Mouse (Mus musculus): ENCODE data around the gene A630001G21Rik. TPM values are rescaled to one million over a fixed set of nuclear protein-coding genes. Genes with fewer than 3 reads are reported as not detected.

The A630001G21Rik gene
- polyA plus RNA-seq, 2 experiments from 2014 or later: 36.4 to 40.2 TPM

DNA sequence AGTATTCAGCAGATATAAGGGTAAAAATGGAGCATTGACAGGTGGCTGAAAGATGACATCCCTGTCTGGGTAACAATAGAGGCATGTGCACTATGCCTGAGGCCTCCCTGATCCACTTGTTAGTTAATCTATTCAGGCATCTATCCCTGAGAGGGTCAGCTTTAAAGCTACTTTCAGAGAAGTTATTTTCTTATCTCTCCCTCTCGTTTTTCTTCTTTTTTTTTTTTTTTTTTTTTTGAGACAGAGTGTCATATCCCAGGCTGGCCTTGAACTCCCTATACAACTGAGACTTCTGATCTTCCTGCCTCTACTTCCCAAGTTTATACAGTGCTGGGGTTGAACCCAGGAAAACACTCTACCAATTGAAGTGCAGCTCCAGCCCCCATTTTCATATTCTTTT is 10.7 kb downstream of the A630001G21Rik start:
- ATAC-seq: no peak

DNA sequence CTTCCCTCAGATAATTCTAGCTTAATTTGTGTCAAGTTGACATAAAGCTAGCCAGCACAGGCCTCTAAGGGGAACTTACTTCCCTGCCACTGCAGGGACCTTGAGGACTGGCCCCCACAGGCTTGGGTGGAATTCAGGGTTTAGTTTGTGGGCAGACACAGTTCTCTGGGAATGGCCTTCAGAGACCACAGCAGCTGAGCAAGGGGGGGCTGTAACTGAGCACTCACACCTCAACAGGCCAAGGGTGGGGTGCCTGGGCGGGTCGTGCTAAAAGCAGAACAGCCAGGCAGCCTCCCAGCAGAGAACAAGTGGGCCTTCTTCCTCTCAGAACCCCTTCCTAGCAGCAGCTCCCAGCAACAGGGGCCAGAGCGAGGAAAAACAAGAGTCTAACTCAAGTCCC is 12.3 kb downstream of the A630001G21Rik start:
- no peak for ATAC-seq

DNA sequence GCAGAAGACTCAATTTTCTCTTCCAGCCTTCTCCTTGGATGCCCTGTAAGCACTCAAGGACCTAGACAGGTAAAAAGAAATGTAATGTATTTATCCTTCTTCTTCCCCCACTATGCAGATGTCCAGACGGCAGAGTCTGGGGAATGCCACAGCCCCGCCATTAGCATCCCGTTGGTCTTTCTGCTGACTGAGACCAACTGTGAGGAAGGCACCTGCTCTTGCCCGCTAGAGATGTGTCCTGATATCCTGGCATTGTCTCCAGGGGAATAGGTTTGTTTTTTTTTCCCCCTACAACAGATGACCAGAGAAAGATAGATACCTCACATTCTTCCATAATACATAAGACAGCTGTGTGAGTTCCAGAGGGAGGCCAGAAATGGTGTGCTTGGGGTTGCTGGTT is 14.2 kb downstream of the A630001G21Rik start:
- ATAC-seq: no peak

DNA sequence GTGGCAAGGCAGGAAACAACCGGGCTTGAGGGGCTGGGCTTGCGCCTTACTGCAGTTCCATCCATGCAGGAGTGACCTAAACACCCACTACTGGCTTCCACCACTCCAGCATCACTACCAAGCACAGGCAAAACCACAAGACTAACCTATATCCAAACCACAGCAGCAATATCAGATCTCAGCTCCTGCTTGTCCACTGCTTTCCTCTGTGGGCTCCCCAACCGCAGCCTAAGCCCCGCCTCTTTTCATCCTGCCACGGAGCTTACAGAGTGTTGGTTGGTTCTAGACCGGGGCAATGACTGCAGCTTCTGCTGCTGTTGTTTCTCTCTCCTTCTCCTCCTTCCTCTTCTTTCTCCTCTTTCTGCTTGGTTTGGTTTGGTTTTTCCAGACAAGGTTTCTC is 15.1 kb downstream of the A630001G21Rik start:
- no peak for ATAC-seq

DNA sequence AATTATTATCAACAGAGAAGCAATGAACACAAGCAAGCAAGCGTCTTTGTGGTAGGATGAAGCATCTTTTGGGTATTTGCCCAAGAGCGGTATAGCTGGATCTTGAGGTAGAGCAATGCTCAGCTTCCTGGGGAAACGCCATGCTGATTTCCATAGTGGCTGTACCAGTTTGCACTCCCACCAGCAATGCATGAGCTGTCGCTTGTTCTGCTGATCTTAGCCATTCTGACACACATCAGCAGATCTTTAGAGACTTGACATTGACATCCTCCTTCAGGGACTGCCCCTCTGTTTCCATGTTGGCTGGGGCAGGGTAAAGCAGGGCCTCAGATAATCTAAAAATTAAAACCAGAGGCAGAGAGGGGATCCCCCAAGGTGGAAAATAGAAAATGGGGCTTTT is 16.8 kb downstream of the A630001G21Rik start:
- ATAC-seq: peak; percentile 93

DNA sequence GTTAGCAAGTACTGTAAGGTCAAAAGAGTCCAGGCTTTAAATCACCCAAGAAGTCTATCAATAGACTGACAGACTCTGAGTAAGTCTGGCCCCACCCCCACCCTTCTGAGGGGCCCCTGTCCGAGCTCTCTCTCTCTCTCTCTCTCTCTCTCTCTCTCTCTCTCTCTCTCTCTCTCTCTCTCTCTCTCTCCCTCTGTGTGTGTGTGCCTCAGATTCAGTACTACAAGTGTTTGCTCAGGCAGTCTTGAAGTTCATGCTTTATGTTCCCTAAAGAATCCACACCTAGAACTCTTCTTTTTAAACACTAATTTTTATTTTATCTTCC is 19.5 kb downstream of the A630001G21Rik start:
- ATAC-seq: no peak

DNA sequence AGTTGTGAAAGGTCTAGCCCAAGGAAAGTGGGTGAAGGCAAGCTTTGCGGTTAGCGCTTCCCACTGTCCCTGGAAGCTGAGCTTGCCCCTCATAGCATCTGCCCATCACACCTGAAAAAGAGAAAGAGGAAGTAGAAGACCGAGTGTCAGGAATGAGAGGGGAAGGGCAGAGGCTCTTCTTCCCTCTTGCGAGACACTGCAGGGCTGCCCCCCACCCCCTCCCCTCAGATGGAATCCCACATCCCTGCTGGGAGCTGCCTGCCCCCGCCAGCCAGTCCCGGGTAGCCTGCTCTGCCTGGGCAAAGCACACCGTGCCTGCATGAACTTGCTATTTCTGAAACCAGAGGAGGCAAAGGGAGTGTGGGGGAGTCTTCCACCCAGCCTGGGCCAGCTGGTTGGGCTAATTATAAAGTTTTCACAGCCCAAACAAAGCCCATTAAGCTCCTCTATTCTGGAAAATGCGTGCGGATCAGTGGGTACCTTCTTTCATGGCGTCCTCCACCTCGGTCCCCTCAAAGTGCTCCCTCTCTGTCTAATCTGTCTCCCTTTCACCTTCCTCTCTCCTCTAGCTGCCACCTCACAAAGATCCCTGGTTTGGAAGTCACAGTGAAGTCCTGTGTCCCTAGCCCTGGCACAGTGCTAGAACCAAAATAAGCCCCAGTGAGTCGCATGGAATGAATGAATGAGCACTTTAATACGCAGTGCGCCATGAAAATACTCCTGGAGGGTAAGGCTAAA is 20.0 kb downstream of the A630001G21Rik start:
- ATAC-seq: no peak

DNA sequence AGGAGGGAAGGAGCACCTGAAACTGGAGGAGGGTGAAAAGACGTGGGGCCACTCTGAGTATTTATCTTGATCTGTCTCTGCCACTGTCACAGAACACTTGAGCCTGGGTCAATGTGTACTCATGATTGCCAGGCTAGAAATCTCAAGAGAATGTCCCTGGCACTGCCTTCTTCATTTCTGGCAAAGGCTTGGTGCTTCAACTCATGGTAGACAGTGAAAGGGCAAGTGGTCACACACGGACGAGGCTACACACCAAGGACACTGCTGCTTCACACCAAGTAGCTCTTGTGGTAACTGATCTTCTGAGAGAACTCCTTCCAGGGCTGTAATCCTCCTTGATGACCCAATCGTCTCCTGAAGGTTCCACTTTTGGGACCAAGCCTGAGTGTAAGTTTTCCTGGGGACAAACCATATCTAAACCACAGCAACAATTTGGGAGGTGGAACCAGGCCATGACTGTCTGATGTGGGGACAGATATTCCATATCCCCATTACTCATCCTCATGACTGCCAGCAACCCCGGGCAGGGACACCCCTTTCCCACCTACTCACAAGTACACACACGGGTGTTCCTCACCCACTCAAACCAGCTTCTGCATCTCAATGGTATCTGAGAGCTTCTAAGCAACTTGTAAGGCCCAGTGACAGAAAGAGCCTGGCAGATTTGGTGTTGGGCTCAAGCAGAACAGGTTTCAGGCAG is 20.8 kb downstream of the A630001G21Rik start:
- ATAC-seq: no peak

DNA sequence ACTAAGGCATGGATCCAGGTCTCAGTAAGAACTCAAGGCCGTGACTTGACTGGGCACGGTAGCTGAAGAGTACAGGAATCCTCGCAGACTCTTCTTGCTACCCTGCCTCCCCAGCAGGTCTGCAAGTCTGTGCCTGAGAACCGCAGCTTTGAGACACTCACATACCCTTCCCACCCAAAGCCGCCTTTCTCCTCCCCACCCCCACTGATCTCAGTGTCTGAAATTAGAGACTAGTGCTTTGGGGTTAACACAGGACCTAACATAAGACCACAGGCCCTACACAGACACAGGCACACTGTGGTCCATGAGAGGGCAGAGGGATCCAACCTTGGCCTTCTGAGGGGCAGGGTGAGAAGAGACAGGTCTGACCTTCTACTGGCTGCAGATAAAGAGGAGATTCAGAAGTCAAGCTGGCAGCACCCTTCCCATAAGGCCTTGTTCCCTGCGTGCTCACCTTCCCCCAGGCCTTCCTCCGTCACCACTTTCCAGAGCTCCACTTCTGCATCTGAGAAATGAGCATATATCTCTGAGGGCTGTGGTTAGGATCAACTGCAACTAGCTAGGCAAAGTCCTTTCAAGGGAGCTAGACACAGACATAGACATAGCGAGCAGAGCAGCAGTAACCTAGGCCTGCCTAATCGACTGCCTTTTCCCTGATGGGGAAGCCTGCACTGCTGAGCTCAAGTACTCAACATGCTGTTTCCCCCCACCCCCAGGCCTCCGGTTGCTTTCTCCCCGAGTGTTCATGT is 26.3 kb downstream of the A630001G21Rik start:
- peak; percentile 8 for ATAC-seq

DNA sequence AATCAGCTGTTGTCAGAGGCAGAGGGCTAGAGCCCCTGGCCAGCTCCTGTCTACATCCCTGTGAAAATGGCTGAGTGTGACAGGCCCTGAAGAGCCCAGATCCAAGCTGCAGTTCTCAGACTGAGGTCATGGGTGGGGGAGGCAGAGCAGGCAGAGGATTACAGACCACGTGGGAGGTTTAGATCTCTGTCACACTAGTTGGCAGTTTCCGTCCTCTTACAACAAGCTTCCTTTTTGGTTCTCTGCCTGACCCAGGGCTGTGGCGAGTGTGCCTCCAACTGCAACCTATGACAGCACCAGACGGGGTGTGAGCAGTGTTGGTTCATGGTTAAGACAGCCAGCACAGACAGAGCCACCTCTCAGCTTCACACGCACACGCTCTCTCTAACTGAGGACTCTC is 26.9 kb downstream of the A630001G21Rik start:
- ATAC-seq: peak; percentile 88

DNA sequence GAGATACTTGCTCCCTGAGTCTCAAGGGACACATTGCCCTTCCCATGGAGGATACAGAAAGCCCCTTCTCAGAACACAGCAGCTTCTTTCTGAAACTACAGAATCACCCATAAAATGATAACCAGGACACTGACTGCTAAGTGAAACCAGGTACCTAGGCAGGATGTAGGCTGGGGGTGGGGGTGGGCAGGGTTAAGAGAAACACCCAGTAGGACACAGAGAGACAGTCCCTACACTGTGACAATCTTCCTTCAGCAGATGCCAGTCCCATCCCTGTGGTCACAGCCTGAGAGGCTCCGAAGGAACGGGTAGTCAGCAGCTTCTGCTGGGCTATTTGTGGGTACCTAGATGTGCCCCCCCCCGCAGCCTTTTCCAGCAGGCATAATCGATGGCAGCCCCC is 27.8 kb downstream of the A630001G21Rik start:
- ATAC-seq: peak; percentile 47

DNA sequence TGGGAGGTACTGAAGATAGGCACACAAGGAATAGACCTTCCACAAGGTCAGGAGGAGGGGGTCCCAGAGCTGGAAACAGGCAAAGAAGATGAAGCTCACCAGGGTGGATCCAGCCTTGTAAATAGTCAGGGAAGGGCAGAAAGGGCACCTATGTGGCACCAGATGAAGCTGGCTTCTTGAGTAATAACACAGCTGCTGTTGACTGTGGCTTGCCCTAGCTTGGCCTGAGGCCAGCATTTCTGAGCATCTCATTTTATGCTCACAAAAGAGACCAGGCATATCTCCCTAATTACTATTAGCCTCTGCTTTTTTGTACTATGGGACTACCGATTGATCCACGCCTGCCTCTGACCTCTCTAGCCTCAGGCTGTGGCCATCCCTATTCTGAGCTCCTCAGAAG is 28.6 kb downstream of the A630001G21Rik start:
- ATAC-seq: no peak

DNA sequence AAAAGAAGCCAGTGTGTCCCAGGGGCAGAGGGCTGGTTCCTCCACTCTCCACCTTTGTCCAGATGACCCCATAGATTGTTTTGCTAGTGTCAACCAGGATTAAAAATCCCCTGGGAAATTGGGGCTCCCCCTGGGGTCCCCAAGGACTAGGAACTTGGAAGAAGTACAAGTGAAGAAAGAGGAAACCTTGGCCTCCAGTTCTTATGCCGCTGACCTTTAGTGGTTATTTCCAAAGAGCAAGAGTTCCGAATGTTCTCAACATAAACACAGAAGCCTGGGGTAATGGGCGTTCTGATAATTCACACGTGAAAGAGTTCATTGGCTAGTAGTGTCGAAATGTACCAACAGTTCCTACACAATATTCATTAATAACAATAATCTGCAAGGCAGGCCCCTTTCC is 31.9 kb downstream of the A630001G21Rik start:
- ATAC-seq: no peak

DNA sequence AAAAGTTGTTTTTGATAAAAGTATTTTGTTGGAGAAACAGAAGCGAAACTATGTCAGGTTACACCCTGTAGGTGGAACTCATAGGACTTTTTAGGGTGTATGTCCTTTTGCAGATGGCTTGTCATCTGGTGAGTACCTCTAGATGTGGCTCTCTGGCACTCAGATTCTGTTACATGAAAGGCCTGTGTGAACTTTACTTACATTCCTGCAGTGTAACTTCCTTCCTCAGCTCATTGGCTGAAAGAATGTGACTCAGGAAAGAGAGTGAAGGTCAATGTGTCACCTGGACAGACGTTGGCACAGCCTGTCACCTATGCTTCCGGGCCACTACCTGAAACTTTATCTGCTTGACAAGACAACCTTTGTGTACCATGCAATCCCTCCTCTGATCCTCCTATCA is 33.9 kb downstream of the A630001G21Rik start:
- no peak for ATAC-seq

DNA sequence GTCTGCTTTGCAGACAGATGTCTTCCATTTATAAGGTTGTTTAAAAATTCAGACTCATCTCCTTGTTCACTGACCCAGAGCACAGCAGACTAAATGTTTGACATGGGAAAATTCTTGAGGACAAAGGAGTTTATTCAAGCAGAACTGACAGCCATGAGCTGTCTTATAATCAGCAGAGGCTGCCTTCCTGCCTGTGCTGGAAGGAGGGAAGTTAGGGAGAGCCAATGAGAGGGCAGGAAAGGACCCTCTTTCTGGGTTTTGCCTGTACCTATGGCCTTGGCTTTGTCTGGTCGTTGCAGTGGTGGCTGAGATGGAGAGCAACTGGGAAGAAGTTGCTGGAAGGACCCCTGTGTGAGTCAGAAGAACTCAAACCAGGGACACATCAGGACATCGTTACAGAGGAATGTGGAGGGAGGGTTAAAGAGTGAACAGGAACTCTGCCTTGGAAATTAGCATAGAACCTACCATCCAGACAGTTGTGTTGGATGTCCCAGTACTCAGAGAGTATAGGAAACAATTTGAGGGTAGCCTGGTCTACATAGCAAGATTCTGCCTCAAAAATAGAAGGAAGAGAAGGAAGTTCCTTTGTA is 35.4 kb downstream of the A630001G21Rik start:
- no peak for ATAC-seq

DNA sequence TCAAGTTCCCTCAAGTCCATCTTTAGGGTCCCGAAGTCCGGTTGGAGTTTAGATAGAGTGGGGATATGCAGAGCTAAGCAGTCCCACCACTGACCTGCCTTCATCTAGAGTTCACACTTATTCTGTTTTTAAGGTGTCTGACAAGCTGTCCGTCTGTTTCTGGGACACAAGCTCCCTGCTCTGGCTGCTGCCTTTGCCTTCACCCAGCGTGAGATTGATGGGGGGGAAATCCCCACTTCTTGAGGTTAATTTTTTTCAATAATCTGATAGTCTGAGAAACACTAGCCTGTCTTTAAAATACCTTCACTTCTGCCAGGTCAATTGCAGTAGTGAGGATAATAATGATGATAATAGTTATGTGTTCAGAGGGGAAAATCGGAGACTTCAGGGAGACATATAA is 36.1 kb downstream of the A630001G21Rik start:
- ATAC-seq: peak; percentile 32

DNA sequence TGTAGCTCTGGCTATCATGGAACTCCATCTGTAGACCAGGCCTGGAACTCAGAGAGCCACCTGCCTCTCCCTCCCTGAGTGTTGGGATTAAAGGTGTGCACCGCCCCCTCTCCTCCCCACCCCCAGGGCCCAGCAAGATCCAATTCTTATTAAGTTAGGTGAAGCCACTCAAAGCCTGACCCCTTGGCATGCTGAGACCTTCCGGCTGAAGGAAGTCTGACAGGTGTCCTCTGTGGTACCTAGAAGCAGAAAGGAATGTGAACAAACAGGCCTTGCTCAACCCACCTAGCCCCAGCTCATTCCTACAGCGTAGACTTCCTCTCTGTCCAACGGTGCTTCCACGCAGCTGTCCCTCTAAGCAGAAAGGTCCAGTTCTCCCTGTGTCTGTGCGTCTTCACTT is 37.5 kb downstream of the A630001G21Rik start:
- no peak for ATAC-seq

DNA sequence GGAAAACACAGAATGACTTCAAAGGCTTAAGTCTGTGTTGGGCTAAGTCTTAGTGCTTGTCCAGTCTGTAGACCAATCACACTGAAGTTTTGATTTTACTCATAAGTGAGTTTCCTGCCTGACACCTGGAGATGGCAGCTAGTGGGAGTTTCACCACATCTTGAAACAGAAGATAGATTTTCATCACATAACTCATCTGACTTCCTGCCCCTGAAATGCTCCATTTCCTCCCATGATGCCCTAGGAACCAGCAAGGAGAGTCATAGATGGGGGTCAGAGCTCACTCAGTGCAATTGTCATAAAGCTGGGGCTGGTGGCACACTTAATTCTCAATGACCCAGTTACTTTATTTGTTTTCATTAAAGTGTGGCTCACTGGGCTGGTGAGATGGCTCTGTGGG is 38.6 kb downstream of the A630001G21Rik start:
- peak; percentile 72 for ATAC-seq

DNA sequence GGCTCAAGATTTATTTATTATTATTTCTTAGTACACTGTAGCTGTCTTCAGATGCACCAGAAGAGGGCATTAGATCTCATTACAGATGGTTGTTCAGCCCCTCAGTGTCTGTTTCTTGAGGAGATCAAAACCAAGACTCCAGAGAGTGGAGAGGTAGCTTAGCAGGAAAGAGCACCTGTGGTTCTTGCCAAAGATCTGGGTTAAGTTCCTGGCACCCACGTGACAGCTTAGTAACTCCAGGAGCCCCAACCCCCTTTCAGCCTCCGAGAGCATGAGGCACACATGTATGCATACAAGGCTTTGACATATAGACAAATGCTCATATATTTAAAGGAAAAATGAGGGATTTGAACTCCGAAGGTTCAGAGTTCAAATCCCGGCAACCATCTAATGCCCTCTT is 39.4 kb downstream of the A630001G21Rik start:
- no peak for ATAC-seq

DNA sequence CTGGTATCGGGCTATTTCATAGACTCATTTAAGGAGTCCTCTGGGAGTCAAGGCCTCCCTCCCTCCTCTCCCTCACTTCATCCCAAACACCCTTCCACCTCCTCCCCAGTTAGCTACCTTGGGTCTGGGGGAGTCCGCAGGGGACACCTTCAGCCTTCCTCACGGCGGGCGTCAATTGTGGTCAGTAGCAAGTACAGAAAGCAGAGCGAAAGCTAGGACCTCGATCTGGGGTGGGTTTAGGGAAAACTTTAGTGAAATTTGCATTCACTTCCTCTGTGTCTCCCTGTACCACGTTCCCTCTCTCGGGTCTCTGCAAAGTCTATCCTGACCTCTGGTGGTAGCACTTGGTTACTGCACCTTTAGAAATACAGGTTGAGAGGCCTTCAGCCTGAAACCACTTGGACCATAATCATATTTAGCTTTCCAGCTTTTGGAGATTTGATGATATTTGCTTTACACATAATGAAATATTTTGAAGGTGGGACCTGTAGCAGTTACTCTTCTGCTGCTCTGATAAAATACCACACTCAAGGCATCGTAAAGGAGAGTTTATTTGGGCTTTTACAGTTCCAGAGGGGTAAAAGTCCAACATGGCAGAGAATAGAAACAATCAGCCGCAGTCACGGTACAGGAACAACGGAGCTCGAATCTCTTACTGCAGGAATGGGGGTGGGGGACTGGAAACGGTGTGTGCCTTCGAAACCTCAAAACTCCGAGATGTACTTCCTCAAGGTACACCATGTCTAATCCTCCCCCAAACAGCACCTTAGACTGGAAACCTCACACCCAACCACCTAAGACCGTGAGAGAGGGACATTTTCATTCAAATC is 41.9 kb downstream of the A630001G21Rik start:
- peak; percentile 17 for ATAC-seq

DNA sequence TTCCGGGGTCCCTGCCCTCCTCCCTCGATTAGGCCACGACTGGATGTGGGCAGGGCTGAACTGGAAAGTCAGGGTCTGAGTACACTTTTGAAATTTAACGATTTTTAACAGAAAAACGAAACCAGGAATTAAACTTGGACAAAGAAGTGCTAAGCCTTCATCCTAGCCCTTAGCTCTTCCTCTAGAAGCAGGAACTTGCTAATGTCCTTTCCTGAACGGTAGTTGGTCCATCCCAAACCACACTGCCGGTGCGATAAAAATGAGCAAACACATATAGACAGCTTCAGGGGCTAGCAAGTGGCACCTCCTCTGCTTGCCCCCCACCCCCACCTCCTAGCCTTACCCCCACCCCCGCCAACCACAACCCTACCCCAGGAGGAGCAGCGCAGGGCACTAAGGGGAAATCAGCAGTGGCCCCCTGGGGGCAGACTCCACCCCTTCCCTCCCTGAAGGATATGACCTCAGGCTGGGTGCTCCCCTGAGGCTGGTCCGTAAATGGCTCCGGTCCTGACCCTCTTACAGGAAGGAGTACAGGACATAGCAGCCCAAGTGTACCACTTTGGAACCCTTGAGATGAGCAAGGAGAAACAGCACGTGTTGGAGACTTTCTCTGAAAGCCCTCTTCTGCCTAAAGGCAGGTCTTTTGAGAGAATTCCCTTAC is 42.9 kb downstream of the A630001G21Rik start:
- peak; percentile 50 for ATAC-seq

DNA sequence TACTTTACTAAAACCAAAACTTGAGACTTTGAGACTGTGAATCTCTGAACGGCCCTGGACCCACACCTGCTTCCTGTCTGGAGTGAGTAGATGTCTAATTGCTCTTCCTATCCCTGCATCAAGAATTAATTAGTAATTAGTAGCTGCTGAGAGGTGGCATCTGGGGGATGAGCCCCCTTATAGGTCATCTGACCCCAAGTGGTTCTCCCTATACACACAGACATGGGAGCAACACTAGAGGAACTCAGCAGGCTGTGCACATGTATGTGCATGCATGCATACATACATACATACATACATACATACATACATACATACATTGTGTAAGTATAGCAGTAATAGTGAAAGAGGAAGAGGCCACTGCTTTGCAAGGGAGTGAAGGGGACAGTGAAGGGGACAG is 43.9 kb downstream of the A630001G21Rik start:
- no peak for ATAC-seq
